Mouse (Mus musculus) hindbrain, embryonic 11.5 days (tissue): ENCODE measurements around the gene Myo10. TPM values are rescaled to one million over a fixed set of nuclear protein-coding genes. Genes with fewer than 3 reads are reported as not detected.

Source experiments
- ATAC-seq: fragments of 200-750 bp; cut with Nextera tagmentation; 2 replicates; pipeline ENCODE4 v1.8.0; 2017; ENCODE audit warnings: mild to moderate bottlenecking, moderate TSS enrichment, moderate library complexity; ENCODE audit not compliant: low FRiP score
- DNase-seq: peaks from one replicate; pipeline ENCODE4 v3.0.0-alpha.2; 2015; ENCODE audit warnings: low spot score
- H3K27ac ChIP-seq: fragments of 300-500 bp; sonication (generic); 2 replicates; pipeline ENCODE4 v1.5.1; 2014; ENCODE audit warnings: mild to moderate bottlenecking, low read depth, low read length
- H3K27me3 ChIP-seq: fragments of 300-500 bp; sonication (generic); 2 replicates; pipeline ENCODE4 v1.6.1; 2014; ENCODE audit warnings: mild to moderate bottlenecking, low read length, moderate library complexity, mixed read lengths; ENCODE audit not compliant: control insufficient read depth, insufficient read depth
- H3K36me3 ChIP-seq: fragments of 300-500 bp; sonication (generic); 2 replicates; pipeline ENCODE4 v1.6.1; 2014; ENCODE audit warnings: mild to moderate bottlenecking, low read length, moderate library complexity, mixed read lengths; ENCODE audit not compliant: control insufficient read depth, insufficient read depth
- H3K4me1 ChIP-seq: fragments of 300-500 bp; sonication (generic); replicated peaks from 2 replicates; pipeline ENCODE4 v1.6.1; 2014; ENCODE audit warnings: low read length, mixed read lengths; ENCODE audit not compliant: control insufficient read depth, insufficient read depth
- H3K4me2 ChIP-seq: fragments of 300-500 bp; sonication (generic); replicated peaks from 2 replicates; pipeline ENCODE4 v1.6.1; 2014; ENCODE audit warnings: mild to moderate bottlenecking, low read depth, low read length
- H3K4me3 ChIP-seq: fragments of 300-500 bp; sonication (generic); 2 replicates; pipeline ENCODE4 v1.5.1; 2014; ENCODE audit warnings: low read depth, low read length
- H3K9ac ChIP-seq: fragments of 300-500 bp; sonication (generic); 2 replicates; pipeline ENCODE4 v1.6.1; 2014; ENCODE audit warnings: low read depth, low read length
- H3K9me3 ChIP-seq: fragments of 300-500 bp; sonication (generic); 2 replicates; pipeline ENCODE4 v1.6.1; 2016; ENCODE audit warnings: low read length; ENCODE audit not compliant: control insufficient read depth
- WGBS: fragments of 180-500 bp; shearing (Covaris S2); extraction: QIAGEN DNeasy Blood & Tissue Kit; methylation state at CpG from one replicate; pipeline ENCODE4 v1.1.7; 2014; 5-methylcytosine and 5-hydroxymethylcytosine counted together
- polyA plus RNA-seq: library from polyadenylated mRNA; unstranded; fragments of >200 nt; fragmentation: Nextera tagmentation; extraction: Ambion mirVana; gene quantifications from 2 replicates; pipeline ENCODE4 v1.2.1, GENCODE M21; 2014

Myo10 gene
- polyA plus RNA-seq, 1 experiment from 2014 or later, result 45.2 TPM

DNA sequence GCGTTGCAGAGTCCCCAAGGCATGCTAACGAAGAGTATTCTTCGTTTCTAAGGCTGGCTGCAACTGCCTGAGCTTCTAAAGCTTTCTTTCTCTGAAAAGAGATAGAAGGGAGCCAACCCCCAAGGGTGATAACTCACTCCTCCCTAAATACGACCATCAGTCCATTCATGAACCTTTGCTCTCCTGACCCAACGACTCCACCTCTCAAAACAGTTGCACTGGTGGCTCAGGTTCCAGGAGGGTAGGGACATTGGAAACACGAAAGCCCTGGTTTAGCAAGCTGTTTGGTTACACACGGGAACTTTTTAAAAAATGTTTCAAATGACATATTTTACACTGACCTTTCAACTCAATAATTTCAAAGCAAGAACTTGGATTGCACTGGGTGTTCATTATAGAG, 29.5 kb downstream of the Myo10 start:
- WGBS, result 61% methylated on average over 7 of the region's 7 CpGs

DNA sequence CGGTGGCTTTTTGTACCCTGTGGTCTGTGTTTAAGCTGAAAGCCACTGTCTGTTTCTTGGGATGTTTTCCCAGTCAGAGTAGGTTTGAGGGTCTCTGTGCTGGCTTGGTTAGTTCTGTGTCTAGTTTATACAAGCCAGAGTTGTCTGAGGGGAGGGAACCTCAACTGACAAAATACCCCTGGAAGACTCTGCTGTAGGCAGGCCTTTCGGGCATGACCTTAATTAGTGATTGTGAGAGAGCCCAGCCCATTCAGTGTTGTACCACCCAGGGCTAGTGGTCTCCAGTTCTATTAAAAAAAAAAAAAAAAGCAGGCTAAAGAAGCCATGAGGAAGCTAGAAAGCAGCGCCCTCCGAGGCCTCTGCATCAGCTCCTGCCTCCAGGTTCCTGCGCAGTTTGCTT, 30.0 kb downstream of the Myo10 start:
- H3K36me3 ChIP-seq, result no peaks in the 10 kb centered on the region
- H3K4me1 ChIP-seq, result 0 out of 2 replicates have a peak, but pooled peaks cover 5% of the 10 kb centered on the region
- no peak overlapping the region for H3K4me2 ChIP-seq
- ATAC-seq (no peak), DNase-seq (no peak)
- no peak overlapping the region for H3K4me3 ChIP-seq
- H3K9me3 ChIP-seq, result no peaks in the 10 kb centered on the region
- H3K27me3 ChIP-seq, result no peaks in the 10 kb centered on the region
- no peak overlapping the region for H3K9ac ChIP-seq
- WGBS, result 47% methylated on average over 5 of the region's 5 CpGs
- no peak overlapping the region for H3K27ac ChIP-seq

More for the DNA sequence above, 29.5 kb downstream of the Myo10 start:
- ATAC-seq (no peak), DNase-seq (no peak)
- H3K9ac ChIP-seq, result no peak overlapping the region
- no peaks in the 10 kb centered on the region for H3K36me3 ChIP-seq
- 0 out of 2 replicates have a peak, but pooled peaks cover 5% of the 10 kb centered on the region for H3K4me1 ChIP-seq
- H3K27me3 ChIP-seq, result no peaks in the 10 kb centered on the region
- no peaks in the 10 kb centered on the region for H3K9me3 ChIP-seq
- no peak overlapping the region for H3K4me2 ChIP-seq
- no peak overlapping the region for H3K4me3 ChIP-seq
- H3K27ac ChIP-seq, result no peak overlapping the region

DNA sequence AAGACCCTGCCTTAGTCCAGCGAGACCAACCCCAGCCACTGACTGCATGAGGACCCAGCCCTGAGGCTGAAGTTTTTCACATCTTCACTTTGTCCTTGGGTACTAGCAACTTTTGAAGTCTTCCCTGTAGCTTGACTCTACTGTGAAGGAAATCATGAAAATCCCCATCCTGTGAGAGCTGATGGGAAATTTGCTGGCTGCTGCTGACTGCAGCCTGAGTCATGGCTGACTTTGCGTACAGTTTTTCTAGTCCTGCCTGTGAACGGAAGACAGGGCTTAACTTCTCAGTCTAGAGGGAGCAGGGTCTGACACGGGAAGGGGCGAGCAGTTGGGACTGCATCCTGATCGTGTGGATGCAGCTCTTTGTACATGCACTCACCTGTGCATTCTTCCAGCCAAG, 30.6 kb downstream of the Myo10 start:
- no peaks in the 10 kb centered on the region for H3K27me3 ChIP-seq
- no peak overlapping the region for H3K4me2 ChIP-seq
- ATAC-seq (no peak), DNase-seq (no peak)
- H3K9me3 ChIP-seq, result no peaks in the 10 kb centered on the region
- 80% methylated on average over 6 of the region's 6 CpGs for WGBS
- no peaks in the 10 kb centered on the region for H3K36me3 ChIP-seq
- H3K4me3 ChIP-seq, result no peak overlapping the region
- 0 out of 2 replicates have a peak, but pooled peaks cover 5% of the 10 kb centered on the region for H3K4me1 ChIP-seq
- no peak overlapping the region for H3K27ac ChIP-seq
- no peak overlapping the region for H3K9ac ChIP-seq

DNA sequence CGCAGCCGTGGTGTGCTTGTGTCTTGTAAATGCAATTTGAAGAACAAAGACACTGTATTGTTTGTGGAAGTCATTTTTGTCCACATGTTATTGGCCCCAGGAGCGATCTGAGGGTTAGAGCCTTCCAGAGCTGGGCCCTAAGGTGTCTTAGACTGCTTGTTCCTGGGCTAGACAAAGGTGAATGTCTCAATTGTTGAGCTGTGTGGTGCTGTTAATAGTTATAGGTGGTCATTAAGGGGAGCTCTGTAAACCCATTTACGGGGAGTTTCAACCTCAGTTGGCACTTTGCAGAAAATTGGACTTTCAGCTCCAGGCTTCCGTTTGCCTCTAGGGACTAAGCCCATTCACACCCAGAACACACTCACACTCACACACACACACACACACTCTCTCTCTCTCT, 31.4 kb downstream of the Myo10 start:
- DNase-seq (no peak), ATAC-seq (no peak)
- WGBS, result 86% methylated on average over 5 of the region's 5 CpGs
- Histone ChIP-seq H3K27ac (no peak overlapping the region), H3K27me3 (no peaks in the 10 kb centered on the region), H3K9me3 (no peaks in the 10 kb centered on the region), H3K4me3 (no peak overlapping the region), H3K4me2 (no peak overlapping the region), H3K4me1 (0 out of 2 replicates have a peak, but pooled peaks cover 5% of the 10 kb centered on the region), H3K9ac (no peak overlapping the region), H3K36me3 (no peaks in the 10 kb centered on the region)

DNA sequence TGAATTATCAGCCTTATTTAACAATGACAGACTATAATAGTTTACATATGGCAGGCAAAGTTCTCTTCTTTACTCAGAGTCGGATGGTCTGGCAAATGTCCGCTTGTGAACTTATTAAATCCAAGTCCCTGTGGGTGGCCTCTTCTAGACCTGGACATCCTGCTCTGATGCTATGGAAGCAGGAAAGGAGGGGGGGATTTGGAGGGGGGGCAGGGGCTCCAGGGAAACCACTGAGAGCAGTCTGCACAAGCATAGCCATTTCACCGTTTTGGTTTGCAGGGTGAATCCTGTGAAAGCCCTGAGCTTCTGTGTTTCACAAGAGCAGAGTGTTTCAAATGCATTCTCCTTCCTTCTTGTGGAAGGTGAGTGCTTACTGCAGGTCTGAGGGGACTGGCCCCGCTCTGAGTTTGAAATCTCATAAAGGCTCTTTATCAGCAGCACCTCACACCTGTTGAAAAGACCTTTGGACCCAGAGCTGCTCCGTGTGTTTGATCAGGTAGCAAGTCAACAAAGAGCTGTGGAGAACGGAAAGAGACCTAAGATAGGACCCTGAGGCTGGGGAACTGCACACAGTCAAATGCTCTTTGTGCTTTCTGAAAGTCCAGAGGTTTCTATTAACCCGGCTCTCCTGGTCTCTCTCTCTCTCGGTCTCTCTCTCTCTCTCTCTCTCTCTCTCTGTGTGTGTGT, 40.7 kb downstream of the Myo10 start:
- DNase-seq, result no peak
- no peak overlapping the region for H3K27ac ChIP-seq
- no peak overlapping the region for H3K4me2 ChIP-seq
- H3K4me1 ChIP-seq, result no peaks in the 10 kb centered on the region
- H3K9ac ChIP-seq, result no peak overlapping the region
- 49% methylated on average over 8 of the region's 8 CpGs for WGBS
- no peaks in the 10 kb centered on the region for H3K27me3 ChIP-seq
- no peaks in the 10 kb centered on the region for H3K9me3 ChIP-seq
- no peak overlapping the region for H3K4me3 ChIP-seq
- no peak for ATAC-seq
- no peaks in the 10 kb centered on the region for H3K36me3 ChIP-seq

DNA sequence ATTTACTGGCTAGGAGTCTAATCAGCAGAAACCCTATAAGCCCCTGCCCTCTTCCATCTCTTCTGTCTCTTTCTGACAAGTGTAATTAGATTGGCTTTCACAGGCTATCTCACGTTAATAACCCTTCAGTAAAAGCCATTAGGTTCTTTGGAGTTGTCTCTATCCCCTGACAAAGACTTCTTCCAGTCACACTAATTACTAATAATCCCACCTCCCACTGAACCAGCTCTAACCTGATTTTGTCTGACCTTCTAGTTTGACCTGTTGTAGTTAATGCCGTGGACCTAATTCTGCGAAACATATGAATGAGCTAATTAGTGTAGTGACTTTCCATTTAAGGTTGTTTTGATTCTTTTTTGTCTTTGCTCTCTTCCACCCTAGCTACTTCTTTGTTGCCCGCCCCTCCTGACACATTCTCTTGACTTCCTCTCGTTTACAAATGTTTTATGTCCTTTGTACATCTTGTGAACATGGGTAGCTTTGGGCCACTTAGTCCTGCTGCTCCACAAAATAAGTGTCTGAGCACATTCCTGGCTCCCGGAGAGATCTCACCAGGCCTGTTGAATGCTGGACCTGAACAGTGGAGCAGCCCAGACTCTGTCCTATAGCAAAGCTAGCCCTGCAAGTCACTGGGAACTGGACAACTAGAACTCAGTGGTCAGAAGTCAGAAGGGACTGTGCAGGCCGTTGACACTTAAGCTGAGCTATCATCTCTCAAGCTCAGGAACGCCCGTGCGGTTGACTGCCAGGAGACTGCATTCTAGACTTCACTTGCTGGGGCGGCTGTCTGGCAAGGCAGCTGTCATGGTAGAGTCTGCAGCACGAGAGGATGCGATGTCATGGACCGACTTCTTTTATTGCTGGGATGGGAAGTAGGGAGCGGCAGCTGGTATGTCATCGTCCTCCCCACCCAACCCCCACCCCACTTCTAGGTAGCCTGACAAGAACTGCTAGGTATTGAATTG, 47.2 kb downstream of the Myo10 start:
- Histone ChIP-seq H3K36me3 (no peaks in the 10 kb centered on the region), H3K9me3 (no peaks in the 10 kb centered on the region), H3K4me3 (no peak overlapping the region), H3K9ac (no peak overlapping the region), H3K4me1 (peaks cover 6% of the 10 kb centered on the region), H3K27me3 (no peaks in the 10 kb centered on the region), H3K4me2 (no peak overlapping the region), H3K27ac (no peak overlapping the region)
- WGBS, result 69% methylated on average over 16 of the region's 16 CpGs
- DNase-seq (no peak), ATAC-seq (no peak)

DNA sequence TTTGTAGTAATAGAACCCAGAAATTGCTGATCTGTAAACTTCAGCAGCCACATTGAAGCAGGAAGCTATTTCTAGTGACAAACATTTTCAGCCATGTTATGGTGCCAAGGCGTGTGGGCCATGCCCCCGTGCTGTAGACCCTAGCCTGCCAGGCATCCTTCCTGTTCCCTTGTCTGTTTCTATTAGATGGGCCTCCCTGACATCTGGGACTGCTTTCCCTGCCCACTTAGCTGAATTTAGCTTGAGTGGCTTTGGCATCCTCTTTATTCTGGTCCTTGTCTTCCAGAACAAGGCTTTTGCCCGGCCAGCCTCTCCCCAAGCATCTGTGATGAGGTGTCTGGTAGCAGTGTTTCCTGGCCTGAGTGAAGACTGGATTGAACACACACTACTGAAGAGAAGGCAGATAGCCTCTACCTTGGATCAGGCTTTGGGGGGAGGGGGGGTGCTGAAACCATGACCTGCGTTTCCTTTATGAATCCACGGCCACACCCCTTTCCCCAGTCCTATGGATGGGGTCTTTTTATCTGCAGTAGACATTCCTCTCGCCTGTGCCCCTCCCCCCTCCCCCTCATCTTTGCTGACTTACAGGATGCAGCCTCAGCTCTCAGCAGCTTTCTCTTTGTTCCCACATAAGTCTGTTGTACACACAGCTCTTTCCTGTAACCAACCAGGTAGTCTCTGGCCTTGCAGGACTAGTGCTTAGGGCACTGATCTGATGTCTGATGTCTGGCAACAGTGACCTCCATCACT, 51.1 kb downstream of the Myo10 start:
- peaks cover 6% of the 10 kb centered on the region for H3K4me1 ChIP-seq

DNA sequence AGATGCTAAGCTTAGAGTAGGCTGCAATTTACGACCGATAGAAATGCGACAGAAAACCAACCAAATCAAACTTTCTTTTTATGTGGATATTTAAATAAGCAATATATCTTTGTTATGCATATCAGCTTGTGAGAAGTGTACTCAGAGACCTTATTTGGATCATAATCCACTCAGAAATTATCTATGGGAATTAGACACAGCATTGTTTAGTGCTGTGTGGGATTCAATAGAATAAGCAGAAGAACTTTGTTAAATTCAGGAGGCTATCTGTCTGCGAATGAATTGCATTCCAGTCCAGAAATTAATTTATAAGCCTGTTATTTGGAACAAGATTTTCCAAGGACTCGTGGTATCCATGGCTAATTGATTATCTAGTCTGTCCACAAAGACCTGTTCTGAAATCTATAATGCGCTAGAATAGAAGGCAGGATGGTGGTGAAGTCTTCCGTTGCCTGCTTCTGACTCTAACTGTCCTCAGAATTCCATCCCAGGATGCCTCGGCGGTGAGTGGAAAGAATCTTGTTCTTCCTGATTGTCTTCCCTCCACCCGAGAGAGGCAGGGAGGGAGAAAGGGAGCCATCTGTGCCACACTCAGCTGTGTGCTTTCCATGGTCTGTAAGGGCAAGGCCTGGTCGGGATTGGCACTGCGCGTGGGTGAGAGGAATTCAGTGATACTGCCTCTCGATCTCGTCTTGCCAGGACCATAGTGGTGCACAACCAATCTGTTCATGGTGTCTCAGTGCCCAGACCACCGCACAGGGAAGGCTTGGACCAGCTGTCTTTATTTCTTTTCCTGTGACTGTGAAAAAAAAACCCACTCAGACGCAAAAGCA, 52.0 kb downstream of the Myo10 start:
- Histone ChIP-seq H3K36me3 (no peaks in the 10 kb centered on the region), H3K4me2 (no peak overlapping the region), H3K9ac (no peak overlapping the region), H3K4me1 (peaks cover 6% of the 10 kb centered on the region), H3K4me3 (no peak overlapping the region), H3K9me3 (no peaks in the 10 kb centered on the region), H3K27me3 (no peaks in the 10 kb centered on the region), H3K27ac (peak overlapping the region; percentile 4; the same call in 1 of the 2 replicates)
- WGBS, result 65% methylated on average over 17 of the region's 17 CpGs
- DNase-seq, result peak; percentile 34
- peak; percentile 55 for ATAC-seq

More for the DNA sequence above, 51.1 kb downstream of the Myo10 start:
- no peak overlapping the region; the same call in 1 of the 2 replicates for H3K4me2 ChIP-seq
- peak overlapping the region; percentile 53; the same call in 1 of the 2 replicates for H3K27ac ChIP-seq
- no peak overlapping the region for H3K9ac ChIP-seq
- ATAC-seq (peak; percentile 70), DNase-seq (peak; percentile 59)
- H3K36me3 ChIP-seq, result no peaks in the 10 kb centered on the region
- H3K4me3 ChIP-seq, result no peak overlapping the region
- no peaks in the 10 kb centered on the region for H3K9me3 ChIP-seq
- no peaks in the 10 kb centered on the region for H3K27me3 ChIP-seq
- WGBS, result 41% methylated on average over 6 of the region's 6 CpGs
